Mouse (Mus musculus) myocyte (in vitro differentiated cells): ENCODE results near the gene Esr2. TPM values are rescaled to one million over a fixed set of nuclear protein-coding genes. Genes with fewer than 3 reads are reported as not detected.

Experiments used
- H3K27me3 ChIP-seq: one replicate; pipeline ENCODE4 v1.6.1; 2011; ENCODE audit not compliant: control insufficient read depth, insufficient read depth, insufficient read length
- H3K36me3 ChIP-seq: one replicate; pipeline ENCODE4 v1.6.1; 2011; ENCODE audit not compliant: control insufficient read depth, insufficient read depth
- H3K4me2 ChIP-seq: one replicate; pipeline ENCODE4 v1.6.1; 2011; ENCODE audit warnings: low read depth, control low read depth
- H3K4me3 ChIP-seq: one replicate; pipeline ENCODE4 v1.5.1; 2011; ENCODE audit warnings: mild to moderate bottlenecking, control low read depth, moderate library complexity
- H3K79me2 ChIP-seq: one replicate; pipeline ENCODE4 v1.6.1; 2011; ENCODE audit not compliant: control insufficient read depth, insufficient read depth
- H3ac ChIP-seq: one replicate; pipeline ENCODE4 v1.6.1; 2011; ENCODE audit not compliant: control insufficient read depth, insufficient read length
- CEBPB ChIP-seq: IDR thresholded peaks from 2 replicates; pipeline ENCODE4 v1.6.1; 2011; ENCODE audit warnings: mild to moderate bottlenecking, moderate library complexity; ENCODE audit not compliant: poor library complexity, insufficient read depth, severe bottlenecking
- E2F4 ChIP-seq: IDR thresholded peaks from one replicate; pipeline ENCODE4 v1.6.1; 2011; ENCODE audit warnings: mild to moderate bottlenecking, control low read depth, moderate library complexity; ENCODE audit not compliant: insufficient read depth
- MAX ChIP-seq: IDR thresholded peaks from one replicate; pipeline ENCODE4 v1.6.1; 2011; ENCODE audit warnings: low read depth, mild to moderate bottlenecking, control low read depth
- MYOD1 ChIP-seq, 3 experiments: IDR thresholded peaks; one replicate each; pipeline ENCODE4 v1.6.1; 2011; ENCODE audit warnings: control low read depth in 2 of 3, low read depth in 2 of 3, mild to moderate bottlenecking in 2 of 3, moderate library complexity in 1 of 3; ENCODE audit not compliant: insufficient read length in 2 of 3, control insufficient read depth in 1 of 3
- MYOG ChIP-seq, 3 experiments: IDR thresholded peaks; one replicate each; pipeline ENCODE4 v1.6.1; 2011; ENCODE audit warnings: control low read depth in 2 of 3, low read depth in 2 of 3, mild to moderate bottlenecking in 2 of 3; ENCODE audit not compliant: insufficient read length in 2 of 3, control insufficient read depth in 1 of 3, insufficient read depth in 1 of 3
- POLR2A ChIP-seq: IDR thresholded peaks from one replicate; pipeline ENCODE4 v1.6.1; 2011; ENCODE audit warnings: low read depth, mild to moderate bottlenecking, control low read depth, moderate library complexity; ENCODE audit not compliant: insufficient read length
- POLR2AphosphoS2 ChIP-seq: IDR thresholded peaks from one replicate; pipeline ENCODE4 v1.6.1; 2011; ENCODE audit warnings: low read depth, control low read depth; ENCODE audit not compliant: insufficient read length
- REST ChIP-seq: IDR thresholded peaks from one replicate; pipeline ENCODE4 v1.6.1; 2011; ENCODE audit warnings: mild to moderate bottlenecking, control low read depth, moderate library complexity; ENCODE audit not compliant: insufficient read depth, insufficient read length
- SRF ChIP-seq: IDR thresholded peaks from one replicate; pipeline ENCODE4 v1.6.1; 2011; ENCODE audit warnings: low read depth; ENCODE audit not compliant: control insufficient read depth, insufficient read length
- TCF12 ChIP-seq: IDR thresholded peaks from one replicate; pipeline ENCODE4 v1.6.1; 2011; ENCODE audit warnings: mild to moderate bottlenecking, control low read depth; ENCODE audit not compliant: poor library complexity, insufficient read depth, severe bottlenecking
- TCF3 ChIP-seq: IDR thresholded peaks from one replicate; pipeline ENCODE4 v1.6.1; 2011; ENCODE audit warnings: low read depth, control low read depth; ENCODE audit not compliant: insufficient read length
- USF1 ChIP-seq: IDR thresholded peaks from one replicate; pipeline ENCODE4 v1.6.1; 2011; ENCODE audit warnings: low read depth, mild to moderate bottlenecking, control low read depth, moderate library complexity
- polyA plus RNA-seq: library from polyadenylated mRNA; unstranded; fragments of >200 nt; fragmentation: generic; extraction: Trizol; gene quantifications from one replicate; pipeline ENCODE4 v1.2.1, GENCODE M21; 2012; ENCODE audit warnings: missing spikeins

Gene Esr2
- polyA plus RNA-seq, 1 experiment, result 0.02 TPM

- Histone ChIP-seq H3ac (no peak overlapping the region), H3K4me2 (no peak overlapping the region), H3K79me2 (no peaks in the 10 kb centered on the region), H3K36me3 (no peaks in the 10 kb centered on the region), H3K4me3 (no peak overlapping the region), H3K27me3 (no peaks in the 10 kb centered on the region)
- TF ChIP-seq MYOD1 (IDR thresholded peaks at IDR 0.05; ENCODE audit: control insufficient read depth in 1 of 3, insufficient read length in 2 of 3, low read depth in 2 of 3) (no peak), SRF (no peak), E2F4 (no peak), TCF12 (no peak), POLR2A (no peak), MAX (no peak), REST (no peak), USF1 (no peak), CEBPB (no peak), MYOG (IDR thresholded peaks at IDR 0.05; ENCODE audit: control insufficient read depth in 1 of 3, insufficient read depth in 1 of 3, insufficient read length in 2 of 3, low read depth in 2 of 3) (no peak), TCF3 (no peak), POLR2AphosphoS2 (no peak)
Measured at GRCm38 (mm10) chr12:76117632-76118153, 59.4 kb downstream of the Esr2 start.

- Histone ChIP-seq H3K79me2 (no peaks in the 10 kb centered on the region), H3K4me2 (no peak overlapping the region), H3K4me3 (no peak overlapping the region), H3ac (no peak overlapping the region), H3K27me3 (no peaks in the 10 kb centered on the region), H3K36me3 (no peaks in the 10 kb centered on the region)
- TF ChIP-seq CEBPB (no peak), MAX (no peak), USF1 (peak; percentile 62)
Measured at GRCm38 (mm10) chr12:76116577-76116976, 60.5 kb downstream of the Esr2 start.

GRCm38 (mm10) chr12:76111046-76111445 lies 66.0 kb downstream of the Esr2 start:
- TF ChIP-seq MYOD1 (IDR thresholded peaks at IDR 0.05; ENCODE audit: control insufficient read depth in 1 of 3, insufficient read length in 2 of 3, low read depth in 2 of 3), result no peak
- no peak for TF ChIP-seq REST
- no peak for TF ChIP-seq CEBPB
- TF ChIP-seq USF1, result no peak
- TF ChIP-seq MAX, result no peak
- no peak for TF ChIP-seq TCF3
- TF ChIP-seq TCF12, result no peak
- no peak for TF ChIP-seq POLR2AphosphoS2
- TF ChIP-seq SRF, result no peak
- TF ChIP-seq E2F4, result no peak
- no peak for TF ChIP-seq MYOG (IDR thresholded peaks at IDR 0.05; ENCODE audit: control insufficient read depth in 1 of 3, insufficient read depth in 1 of 3, insufficient read length in 2 of 3, low read depth in 2 of 3)
- TF ChIP-seq POLR2A, result no peak
- Histone ChIP-seq H3ac (no peak overlapping the region), H3K4me3 (no peak overlapping the region), H3K27me3 (no peaks in the 10 kb centered on the region), H3K4me2 (no peak overlapping the region), H3K36me3 (no peaks in the 10 kb centered on the region), H3K79me2 (no peaks in the 10 kb centered on the region)

- TF ChIP-seq POLR2A (no peak), TCF12 (no peak), REST (no peak), MYOG (IDR thresholded peaks at IDR 0.05; ENCODE audit: control insufficient read depth in 1 of 3, insufficient read depth in 1 of 3, insufficient read length in 2 of 3, low read depth in 2 of 3) (no peak), USF1 (no peak), TCF3 (no peak), CEBPB (no peak), E2F4 (no peak), MAX (no peak), SRF (no peak), POLR2AphosphoS2 (no peak), MYOD1 (IDR thresholded peaks at IDR 0.05; ENCODE audit: control insufficient read depth in 1 of 3, insufficient read length in 2 of 3, low read depth in 2 of 3) (no peak)
- H3K79me2 ChIP-seq, result no peaks in the 10 kb centered on the region
- no peak overlapping the region for H3ac ChIP-seq
- no peaks in the 10 kb centered on the region for H3K27me3 ChIP-seq
- no peak overlapping the region for H3K4me2 ChIP-seq
- no peaks in the 10 kb centered on the region for H3K36me3 ChIP-seq
- H3K4me3 ChIP-seq, result no peak overlapping the region
Measured at GRCm38 (mm10) chr12:76109646-76110405, 67.2 kb downstream of the Esr2 start.
